Mouse (Mus musculus) hindbrain, embryonic 11.5 days (tissue): Measurements from ENCODE around the gene Higd1a. TPM values are rescaled to one million over a fixed set of nuclear protein-coding genes. Genes with fewer than 3 reads are reported as not detected.

Experiments
- ATAC-seq: fragments of 200-750 bp; cut with Nextera tagmentation; 2 replicates; pipeline ENCODE4 v1.8.0; 2017; ENCODE audit warnings: mild to moderate bottlenecking, moderate TSS enrichment, moderate library complexity; ENCODE audit not compliant: low FRiP score
- DNase-seq: peaks from one replicate; pipeline ENCODE4 v3.0.0-alpha.2; 2015; ENCODE audit warnings: low spot score
- H3K27ac ChIP-seq: fragments of 300-500 bp; sonication (generic); 2 replicates; pipeline ENCODE4 v1.5.1; 2014; ENCODE audit warnings: mild to moderate bottlenecking, low read depth, low read length
- H3K27me3 ChIP-seq: fragments of 300-500 bp; sonication (generic); 2 replicates; pipeline ENCODE4 v1.6.1; 2014; ENCODE audit warnings: mild to moderate bottlenecking, low read length, moderate library complexity, mixed read lengths; ENCODE audit not compliant: control insufficient read depth, insufficient read depth
- H3K36me3 ChIP-seq: fragments of 300-500 bp; sonication (generic); 2 replicates; pipeline ENCODE4 v1.6.1; 2014; ENCODE audit warnings: mild to moderate bottlenecking, low read length, moderate library complexity, mixed read lengths; ENCODE audit not compliant: control insufficient read depth, insufficient read depth
- H3K4me1 ChIP-seq: fragments of 300-500 bp; sonication (generic); replicated peaks from 2 replicates; pipeline ENCODE4 v1.6.1; 2014; ENCODE audit warnings: low read length, mixed read lengths; ENCODE audit not compliant: control insufficient read depth, insufficient read depth
- H3K4me2 ChIP-seq: fragments of 300-500 bp; sonication (generic); replicated peaks from 2 replicates; pipeline ENCODE4 v1.6.1; 2014; ENCODE audit warnings: mild to moderate bottlenecking, low read depth, low read length
- H3K4me3 ChIP-seq: fragments of 300-500 bp; sonication (generic); 2 replicates; pipeline ENCODE4 v1.5.1; 2014; ENCODE audit warnings: low read depth, low read length
- H3K9ac ChIP-seq: fragments of 300-500 bp; sonication (generic); 2 replicates; pipeline ENCODE4 v1.6.1; 2014; ENCODE audit warnings: low read depth, low read length
- H3K9me3 ChIP-seq: fragments of 300-500 bp; sonication (generic); 2 replicates; pipeline ENCODE4 v1.6.1; 2016; ENCODE audit warnings: low read length; ENCODE audit not compliant: control insufficient read depth
- WGBS: fragments of 180-500 bp; shearing (Covaris S2); extraction: QIAGEN DNeasy Blood & Tissue Kit; methylation state at CpG from one replicate; pipeline ENCODE4 v1.1.7; 2014; 5-methylcytosine and 5-hydroxymethylcytosine counted together
- polyA plus RNA-seq: library from polyadenylated mRNA; unstranded; fragments of >200 nt; fragmentation: Nextera tagmentation; extraction: Ambion mirVana; gene quantifications from 2 replicates; pipeline ENCODE4 v1.2.1, GENCODE M21; 2014

Higd1a gene
- polyA plus RNA-seq, 1 experiment from 2014 or later, result 149 TPM

DNA sequence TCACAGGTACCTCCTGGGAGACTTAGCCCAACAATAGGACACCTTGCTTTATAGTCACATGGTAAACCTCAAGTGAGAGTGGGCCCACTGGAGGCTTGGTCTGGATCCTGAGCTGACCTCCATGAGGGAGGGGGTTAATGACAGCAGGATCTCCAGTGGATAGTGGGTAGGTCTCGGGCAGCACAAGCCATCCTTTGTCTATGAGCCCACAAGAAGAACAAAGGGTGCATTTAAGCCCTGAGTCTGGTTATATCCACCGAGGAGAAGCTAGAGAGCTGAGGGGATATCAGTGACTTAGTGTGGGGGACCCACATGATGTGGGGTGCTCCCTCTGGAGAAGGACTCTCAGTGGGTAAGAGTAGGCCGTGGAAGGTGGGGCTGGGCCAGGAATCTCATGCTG lies 49.7 kb downstream of the Higd1a start:
- no peaks in the 10 kb centered on the region for H3K36me3 ChIP-seq
- H3K9ac ChIP-seq, result no peak overlapping the region
- WGBS, result 48% methylated on average over 3 of the region's 3 CpGs
- no peaks in the 10 kb centered on the region for H3K27me3 ChIP-seq
- no peak overlapping the region for H3K4me2 ChIP-seq
- DNase-seq (no peak), ATAC-seq (no peak)
- H3K27ac ChIP-seq, result no peak overlapping the region
- H3K4me3 ChIP-seq, result no peak overlapping the region
- peaks cover 12% of the 10 kb centered on the region for H3K4me1 ChIP-seq
- H3K9me3 ChIP-seq, result no peaks in the 10 kb centered on the region

DNA sequence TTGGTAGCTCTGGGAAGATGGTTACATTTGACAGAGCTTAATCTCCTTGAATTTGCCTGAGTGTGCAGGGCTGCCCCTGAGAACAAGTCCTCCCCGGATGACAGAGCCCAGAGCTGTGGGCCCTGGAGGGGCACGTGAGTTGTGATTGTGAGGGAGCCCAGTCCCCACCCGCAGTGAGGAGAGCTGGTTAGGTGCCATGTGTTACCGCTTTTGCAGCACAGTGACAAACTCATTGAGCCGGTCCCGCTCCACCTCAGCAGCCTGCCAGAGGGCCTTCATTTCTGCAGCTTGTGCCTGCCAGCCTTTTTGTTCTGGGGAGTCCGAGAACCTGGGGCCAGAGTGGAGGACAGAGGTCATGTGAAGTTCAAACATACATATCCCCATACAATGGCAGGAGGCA lies 50.2 kb downstream of the Higd1a start:
- no peak for ATAC-seq
- no peak overlapping the region for H3K4me2 ChIP-seq
- H3K4me3 ChIP-seq, result no peak overlapping the region
- no peaks in the 10 kb centered on the region for H3K9me3 ChIP-seq
- no peaks in the 10 kb centered on the region for H3K27me3 ChIP-seq
- H3K9ac ChIP-seq, result no peak overlapping the region
- no peaks in the 10 kb centered on the region for H3K36me3 ChIP-seq
- WGBS, result 59% methylated on average over 7 of the region's 7 CpGs
- DNase-seq, result no peak
- H3K4me1 ChIP-seq, result peaks cover 12% of the 10 kb centered on the region
- no peak overlapping the region for H3K27ac ChIP-seq

- H3K9me3 ChIP-seq, result no peaks in the 10 kb centered on the region
- DNase-seq (no peak), ATAC-seq (no peak)
- peaks cover 12% of the 10 kb centered on the region for H3K4me1 ChIP-seq
- H3K9ac ChIP-seq, result no peak overlapping the region
- H3K4me2 ChIP-seq, result no peak overlapping the region
- H3K27me3 ChIP-seq, result no peaks in the 10 kb centered on the region
- H3K27ac ChIP-seq, result no peak overlapping the region
- no peaks in the 10 kb centered on the region for H3K36me3 ChIP-seq
- no peak overlapping the region for H3K4me3 ChIP-seq
- WGBS, result 43% methylated on average over 1 of the region's 1 CpGs
Measured at GRCm38 (mm10) chr9:121807546-121807945, 50.6 kb downstream of the Higd1a start.

- Histone ChIP-seq H3K9ac (no peak overlapping the region), H3K36me3 (no peaks in the 10 kb centered on the region), H3K4me3 (no peak overlapping the region), H3K9me3 (no peaks in the 10 kb centered on the region), H3K4me1 (no peaks in the 10 kb centered on the region), H3K27me3 (no peaks in the 10 kb centered on the region), H3K4me2 (no peak overlapping the region), H3K27ac (no peak overlapping the region)
- DNase-seq (no peak), ATAC-seq (no peak)
- WGBS, result 71% methylated on average over 7 of the region's 7 CpGs
Measured at GRCm38 (mm10) chr9:121802747-121803146, 55.4 kb downstream of the Higd1a start.

GRCm38 (mm10) chr9:121798887-121799520 lies 59.2 kb downstream of the Higd1a start:
- DNase-seq, result no peak
- no peaks in the 10 kb centered on the region for H3K4me1 ChIP-seq

More at GRCm38 (mm10) chr9:121798887-121799520, 59.2 kb downstream of the Higd1a start:
- Histone ChIP-seq H3K27me3 (no peaks in the 10 kb centered on the region), H3K27ac (no peak overlapping the region), H3K4me3 (no peak overlapping the region), H3K9me3 (no peaks in the 10 kb centered on the region), H3K36me3 (no peaks in the 10 kb centered on the region), H3K9ac (no peak overlapping the region), H3K4me2 (no peak overlapping the region)
- 29% methylated on average over 6 of the region's 6 CpGs for WGBS
- ATAC-seq, result no peak

Other genes with a start within 250 kb of the Higd1a start
- gene Lyzl4, start 216.3 kb downstream of the Higd1a start, polyA plus RNA-seq, result 0.25 TPM in 1 of 2 replicates, not detected in the other
- 0.57 and 0.67 TPM in 2 replicates for gene Vipr1, start 215.6 kb downstream of the Higd1a start, polyA plus RNA-seq
- 15.7 and 22.9 TPM in 2 replicates for gene Sec22c, start 152.9 kb downstream of the Higd1a start, polyA plus RNA-seq
- 122 and 131 TPM in 2 replicates for gene Ss18l2, start 148.0 kb downstream of the Higd1a start, polyA plus RNA-seq
- gene Nktr, start 139.2 kb downstream of the Higd1a start, polyA plus RNA-seq, result 61.8 and 105 TPM in 2 replicates
- gene Zfp651, start 99.0 kb downstream of the Higd1a start, polyA plus RNA-seq, result 6.0 and 7.2 TPM in 2 replicates
- 0.57 and 0.78 TPM in 2 replicates for gene Klhl40, start 80.8 kb downstream of the Higd1a start, polyA plus RNA-seq
- not detected in 2 replicates for gene Hhatl, start 65.9 kb downstream of the Higd1a start, polyA plus RNA-seq
- 2.4 and 4.0 TPM in 2 replicates for gene Ccdc13, start 18.9 kb downstream of the Higd1a start, polyA plus RNA-seq
- gene Ackr2, start 40.0 kb upstream of the Higd1a start, polyA plus RNA-seq, result 1.2 and 1.4 TPM in 2 replicates
- not detected in 2 replicates for gene Cyp8b1, start 57.9 kb upstream of the Higd1a start, polyA plus RNA-seq
- 0.29 and 0.46 TPM in 2 replicates for gene Fam198a, start 92.6 kb upstream of the Higd1a start, polyA plus RNA-seq
- gene Pomgnt2, start 138.7 kb upstream of the Higd1a start, polyA plus RNA-seq, result 8.8 and 9.6 TPM in 2 replicates